Mouse (Mus musculus): ENCODE results near the gene Ptprd. TPM values are rescaled to one million over a fixed set of nuclear protein-coding genes. Genes with fewer than 3 reads are reported as not detected.

Gene Ptprd
- polyA plus RNA-seq, 1 experiment from 2014 or later: 10.0 TPM

DNA sequence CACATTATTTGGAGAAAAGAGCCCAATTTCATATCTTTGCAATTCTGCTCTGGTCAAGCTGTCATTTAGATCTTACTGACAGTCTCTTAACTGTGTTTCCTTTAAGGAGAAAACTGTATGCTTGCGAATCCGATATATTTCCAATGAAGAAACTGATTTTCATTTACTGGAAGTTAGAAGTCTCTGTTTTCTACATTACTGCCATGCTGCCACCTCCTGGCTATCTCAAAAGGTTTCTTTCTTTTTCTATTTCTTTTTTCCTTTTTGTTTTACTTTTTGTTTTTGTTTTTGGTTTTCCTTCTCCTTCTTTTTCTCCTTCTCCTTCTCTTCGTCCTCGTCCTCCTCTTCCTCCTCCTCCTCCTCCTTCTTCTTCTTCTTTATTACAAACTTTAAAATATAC is 812.6 kb downstream of the Ptprd start:
- no peak overlapping the region for H3K27ac ChIP-seq (ENCODE audit: low read length)
- H3K4me3 ChIP-seq (ENCODE audit: low read length): no peak overlapping the region
- no peaks in the 10 kb centered on the region for H3K36me3 ChIP-seq (ENCODE audit: control insufficient read depth, insufficient read depth)
- no peak for ATAC-seq (replicated peaks; ENCODE audit: extremely low read depth, insufficient read depth, low FRiP score)
- no peaks in the 10 kb centered on the region for H3K9me3 ChIP-seq (replicated peaks; ENCODE audit: control insufficient read depth, low read length)
- H3K27me3 ChIP-seq (ENCODE audit: control insufficient read depth, insufficient read depth, low read length): no peaks in the 10 kb centered on the region
- no peak overlapping the region for H3K9ac ChIP-seq (ENCODE audit: low read length)
- WGBS: 76% methylated on average over 4 of the region's 4 CpGs
- no peaks in the 10 kb centered on the region for H3K4me1 ChIP-seq (ENCODE audit: control insufficient read depth, insufficient read depth, low read length)
- H3K4me2 ChIP-seq (ENCODE audit: low read depth, low read length): no peak overlapping the region

DNA sequence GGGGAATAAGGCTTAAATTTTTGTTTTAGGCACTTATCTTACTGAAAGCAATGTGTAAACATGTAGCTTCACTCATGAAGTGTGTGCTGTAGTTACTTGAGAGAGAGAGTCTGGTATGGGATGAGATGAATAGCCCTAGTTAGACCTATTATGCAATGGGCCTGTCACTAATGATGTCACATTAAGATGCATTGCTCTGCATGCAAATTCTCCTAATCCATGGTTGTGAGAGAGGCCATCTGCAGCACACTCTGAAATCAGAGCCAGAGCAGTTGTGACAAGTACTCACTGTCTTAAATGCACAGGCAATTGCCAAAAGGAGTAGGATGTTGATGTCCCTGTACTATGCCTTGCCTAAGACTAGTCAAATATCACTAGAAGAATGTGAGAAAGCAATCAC is 850.0 kb downstream of the Ptprd start:
- no peak overlapping the region for H3K4me3 ChIP-seq (ENCODE audit: low read length)
- H3K27ac ChIP-seq (ENCODE audit: low read length): no peak overlapping the region
- no peak overlapping the region for H3K4me2 ChIP-seq (ENCODE audit: low read depth, low read length)
- no peaks in the 10 kb centered on the region for H3K27me3 ChIP-seq (ENCODE audit: control insufficient read depth, insufficient read depth, low read length)
- no peaks in the 10 kb centered on the region for H3K36me3 ChIP-seq (ENCODE audit: control insufficient read depth, insufficient read depth)
- no peaks in the 10 kb centered on the region for H3K4me1 ChIP-seq (ENCODE audit: control insufficient read depth, insufficient read depth, low read length)
- H3K9me3 ChIP-seq (replicated peaks; ENCODE audit: control insufficient read depth, low read length): no peaks in the 10 kb centered on the region
- ATAC-seq (replicated peaks; ENCODE audit: extremely low read depth, insufficient read depth, low FRiP score): no peak
- no peak overlapping the region for H3K9ac ChIP-seq (ENCODE audit: low read length)

GRCm38 (mm10) chr4:77327198-77327597 is 884.6 kb downstream of the Ptprd start:
- 78% methylated on average over 4 of the region's 4 CpGs for WGBS
- Histone ChIP-seq H3K4me1 (ENCODE audit: control insufficient read depth, insufficient read depth, low read length) (no peaks in the 10 kb centered on the region), H3K36me3 (ENCODE audit: control insufficient read depth, insufficient read depth) (no peaks in the 10 kb centered on the region), H3K4me3 (ENCODE audit: low read length) (no peak overlapping the region), H3K27ac (ENCODE audit: low read length) (no peak overlapping the region), H3K27me3 (ENCODE audit: control insufficient read depth, insufficient read depth, low read length) (no peaks in the 10 kb centered on the region), H3K4me2 (ENCODE audit: low read depth, low read length) (no peak overlapping the region), H3K9me3 (replicated peaks; ENCODE audit: control insufficient read depth, low read length) (no peaks in the 10 kb centered on the region; the same call in 1 of the 2 replicates), H3K9ac (ENCODE audit: low read length) (no peak overlapping the region)
- ATAC-seq (replicated peaks; ENCODE audit: extremely low read depth, insufficient read depth, low FRiP score): no peak

- no peaks in the 10 kb centered on the region; the same call in 1 of the 2 replicates for H3K9me3 ChIP-seq (replicated peaks; ENCODE audit: control insufficient read depth, low read length)
- no peak overlapping the region for H3K9ac ChIP-seq (ENCODE audit: low read length)
- WGBS: 61% methylated on average over 10 of the region's 10 CpGs
- no peaks in the 10 kb centered on the region for H3K36me3 ChIP-seq (ENCODE audit: control insufficient read depth, insufficient read depth)
- H3K27me3 ChIP-seq (ENCODE audit: control insufficient read depth, insufficient read depth, low read length): no peaks in the 10 kb centered on the region
- no peak for ATAC-seq (replicated peaks; ENCODE audit: extremely low read depth, insufficient read depth, low FRiP score)
- H3K4me3 ChIP-seq (ENCODE audit: low read length): no peak overlapping the region
- no peak overlapping the region for H3K4me2 ChIP-seq (ENCODE audit: low read depth, low read length)
- H3K27ac ChIP-seq (ENCODE audit: low read length): no peak overlapping the region
- no peaks in the 10 kb centered on the region for H3K4me1 ChIP-seq (ENCODE audit: control insufficient read depth, insufficient read depth, low read length)
These were observed 894.6 kb downstream of the Ptprd start for GRCm38 (mm10) chr4:77317060-77317680.

DNA sequence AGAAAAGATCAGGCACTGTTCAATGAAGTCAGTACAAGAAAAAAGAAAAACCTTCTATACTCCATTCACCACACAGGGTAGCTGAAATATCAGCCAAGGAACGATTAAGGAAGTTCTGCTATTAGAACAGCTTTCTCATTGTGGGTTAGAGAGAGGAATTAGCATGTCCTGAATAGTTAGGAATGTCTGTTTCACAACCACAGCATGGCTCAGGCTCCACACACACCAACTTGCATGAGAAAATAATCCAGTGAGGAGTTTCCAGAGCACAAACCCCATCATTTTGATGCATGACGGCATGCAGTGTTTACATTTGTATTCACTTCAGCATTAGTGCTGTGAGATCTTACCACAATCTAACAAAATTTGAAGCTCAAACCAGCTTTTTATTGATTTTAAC is 895.1 kb downstream of the Ptprd start:
- Histone ChIP-seq H3K27me3 (ENCODE audit: control insufficient read depth, insufficient read depth, low read length) (no peaks in the 10 kb centered on the region), H3K9ac (ENCODE audit: low read length) (no peak overlapping the region), H3K4me1 (ENCODE audit: control insufficient read depth, insufficient read depth, low read length) (no peaks in the 10 kb centered on the region), H3K4me2 (ENCODE audit: low read depth, low read length) (no peak overlapping the region), H3K9me3 (replicated peaks; ENCODE audit: control insufficient read depth, low read length) (no peaks in the 10 kb centered on the region), H3K4me3 (ENCODE audit: low read length) (no peak overlapping the region), H3K36me3 (ENCODE audit: control insufficient read depth, insufficient read depth) (no peaks in the 10 kb centered on the region), H3K27ac (ENCODE audit: low read length) (no peak overlapping the region)
- 66% methylated on average over 2 of the region's 2 CpGs for whole genome bisulfite sequencing
- ATAC-seq (replicated peaks; ENCODE audit: extremely low read depth, insufficient read depth, low FRiP score): no peak

- H3K9me3 ChIP-seq (replicated peaks; ENCODE audit: control insufficient read depth, low read length): no peaks in the 10 kb centered on the region
- H3K27ac ChIP-seq (ENCODE audit: low read length): no peak overlapping the region
- no peak overlapping the region for H3K4me2 ChIP-seq (ENCODE audit: low read depth, low read length)
- H3K4me3 ChIP-seq (ENCODE audit: low read length): no peak overlapping the region
- no peaks in the 10 kb centered on the region for H3K27me3 ChIP-seq (ENCODE audit: control insufficient read depth, insufficient read depth, low read length)
- H3K4me1 ChIP-seq (ENCODE audit: control insufficient read depth, insufficient read depth, low read length): no peaks in the 10 kb centered on the region
- H3K9ac ChIP-seq (ENCODE audit: low read length): no peak overlapping the region
- WGBS: 72% methylated on average over 3 of the region's 3 CpGs
- no peak for ATAC-seq (replicated peaks; ENCODE audit: extremely low read depth, insufficient read depth, low FRiP score)
- no peaks in the 10 kb centered on the region for H3K36me3 ChIP-seq (ENCODE audit: control insufficient read depth, insufficient read depth)
These were observed 901.5 kb downstream of the Ptprd start for GRCm38 (mm10) chr4:77310127-77310788.

DNA sequence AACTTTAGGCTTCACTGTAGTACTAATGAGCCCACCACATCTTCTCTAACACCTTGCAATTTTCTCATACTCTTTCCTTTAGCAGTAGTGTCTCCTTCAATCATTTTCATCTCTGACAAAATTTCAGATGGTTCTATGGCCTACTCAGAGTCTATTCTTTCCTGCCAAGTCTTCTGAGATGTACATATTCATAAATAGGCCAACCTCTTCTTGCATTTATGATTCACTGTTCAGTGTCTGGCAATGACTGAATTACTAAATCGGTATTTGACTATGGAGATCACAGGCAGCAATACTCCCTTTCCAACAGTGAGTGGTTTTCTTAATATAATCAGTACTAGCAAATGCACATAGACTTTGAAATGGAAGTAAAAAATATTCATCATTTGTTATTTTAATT is 928.3 kb downstream of the Ptprd start:
- no peaks in the 10 kb centered on the region for H3K4me1 ChIP-seq (ENCODE audit: control insufficient read depth, insufficient read depth, low read length)
- no peaks in the 10 kb centered on the region for H3K9me3 ChIP-seq (replicated peaks; ENCODE audit: control insufficient read depth, low read length)

DNA sequence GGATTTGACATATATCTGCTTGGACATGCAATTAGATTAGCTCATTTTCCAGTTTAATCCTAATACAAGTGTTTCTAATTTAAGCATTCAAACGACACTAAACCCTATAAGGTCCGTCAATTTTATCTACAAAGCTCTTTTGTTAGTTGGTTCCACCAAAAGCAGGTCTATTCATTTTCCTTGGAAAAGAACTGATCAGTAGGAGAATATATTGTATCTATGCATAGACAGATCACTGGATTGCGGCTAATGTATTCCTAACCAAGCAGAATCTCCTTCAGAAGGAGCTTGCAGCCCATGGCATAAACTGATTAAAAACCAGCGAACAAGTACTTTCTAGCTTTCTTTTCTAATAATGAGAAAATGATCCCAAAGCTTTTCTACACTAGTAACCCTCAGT is 933.8 kb downstream of the Ptprd start:
- no peak for ATAC-seq (replicated peaks; ENCODE audit: extremely low read depth, insufficient read depth, low FRiP score)
- H3K4me1 ChIP-seq (ENCODE audit: control insufficient read depth, insufficient read depth, low read length): no peaks in the 10 kb centered on the region
- no peak overlapping the region for H3K9ac ChIP-seq (ENCODE audit: low read length)
- H3K36me3 ChIP-seq (ENCODE audit: control insufficient read depth, insufficient read depth): no peaks in the 10 kb centered on the region
- no peak overlapping the region for H3K4me3 ChIP-seq (ENCODE audit: low read length)
- H3K9me3 ChIP-seq (replicated peaks; ENCODE audit: control insufficient read depth, low read length): no peaks in the 10 kb centered on the region
- WGBS: 65% methylated on average over 4 of the region's 4 CpGs
- no peaks in the 10 kb centered on the region for H3K27me3 ChIP-seq (ENCODE audit: control insufficient read depth, insufficient read depth, low read length)
- no peak overlapping the region for H3K4me2 ChIP-seq (ENCODE audit: low read depth, low read length)
- no peak overlapping the region for H3K27ac ChIP-seq (ENCODE audit: low read length)

More for the DNA sequence above, 928.3 kb downstream of the Ptprd start:
- H3K4me2 ChIP-seq (ENCODE audit: low read depth, low read length): no peak overlapping the region
- H3K36me3 ChIP-seq (ENCODE audit: control insufficient read depth, insufficient read depth): no peaks in the 10 kb centered on the region
- no peak overlapping the region for H3K4me3 ChIP-seq (ENCODE audit: low read length)
- no peak overlapping the region for H3K9ac ChIP-seq (ENCODE audit: low read length)
- 76% methylated on average over 1 of the region's 1 CpGs for WGBS
- H3K27ac ChIP-seq (ENCODE audit: low read length): no peak overlapping the region
- H3K27me3 ChIP-seq (ENCODE audit: control insufficient read depth, insufficient read depth, low read length): no peaks in the 10 kb centered on the region
- ATAC-seq (replicated peaks; ENCODE audit: extremely low read depth, insufficient read depth, low FRiP score): no peak

- Histone ChIP-seq H3K36me3 (ENCODE audit: control insufficient read depth, insufficient read depth) (no peaks in the 10 kb centered on the region), H3K4me1 (ENCODE audit: control insufficient read depth, insufficient read depth, low read length) (peaks cover 6% of the 10 kb centered on the region; the same call in 1 of the 2 replicates), H3K27ac (ENCODE audit: low read length) (no peak overlapping the region), H3K4me2 (ENCODE audit: low read depth, low read length) (peak overlapping the region; percentile 55), H3K9ac (ENCODE audit: low read length) (no peak overlapping the region), H3K27me3 (ENCODE audit: control insufficient read depth, insufficient read depth, low read length) (no peaks in the 10 kb centered on the region), H3K4me3 (ENCODE audit: low read length) (no peak overlapping the region), H3K9me3 (replicated peaks; ENCODE audit: control insufficient read depth, low read length) (no peaks in the 10 kb centered on the region)
- WGBS: 49% methylated on average over 1 of the region's 1 CpGs
- ATAC-seq (replicated peaks; ENCODE audit: extremely low read depth, insufficient read depth, low FRiP score): no peak
These were observed 951.8 kb downstream of the Ptprd start for GRCm38 (mm10) chr4:77259972-77260290.

Data from heart, embryonic 16.5 days (tissue).